Mouse (Mus musculus): ENCODE data around the gene 4930404H24Rik. TPM values are rescaled to one million over a fixed set of nuclear protein-coding genes. Genes with fewer than 3 reads are reported as not detected.

Gene 4930404H24Rik
- polyA plus RNA-seq, 1 experiment from 2014 or later, result not detected

DNA sequence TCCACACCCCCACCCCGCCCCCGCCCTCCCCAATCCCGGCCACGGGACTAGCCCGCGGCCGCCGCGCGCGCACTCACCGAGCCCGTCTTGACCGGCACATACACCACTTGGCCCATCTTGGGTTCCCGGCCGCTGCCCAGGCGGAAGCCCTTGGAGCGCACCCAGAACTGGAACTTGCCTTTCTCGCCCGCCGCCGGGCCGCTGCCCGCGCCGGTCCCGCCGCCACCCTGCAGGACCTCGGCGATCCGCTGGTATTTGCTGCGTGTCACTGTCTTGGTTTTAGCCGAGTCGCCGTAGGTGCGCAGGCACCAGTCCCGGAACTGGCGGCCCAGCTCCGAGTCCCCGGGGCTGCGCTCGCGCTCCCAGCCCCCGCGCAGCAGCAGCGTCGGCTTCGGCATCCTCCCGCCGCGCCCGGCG, 36.8 kb downstream of the 4930404H24Rik start:
- under 1% methylated on average over 42 of the region's 53 CpGs for WGBS
- Histone ChIP-seq H3K27ac (replicated peaks) (peak overlapping the region; percentile 76), H3K36me3 (no peaks in the 10 kb centered on the region)

DNA sequence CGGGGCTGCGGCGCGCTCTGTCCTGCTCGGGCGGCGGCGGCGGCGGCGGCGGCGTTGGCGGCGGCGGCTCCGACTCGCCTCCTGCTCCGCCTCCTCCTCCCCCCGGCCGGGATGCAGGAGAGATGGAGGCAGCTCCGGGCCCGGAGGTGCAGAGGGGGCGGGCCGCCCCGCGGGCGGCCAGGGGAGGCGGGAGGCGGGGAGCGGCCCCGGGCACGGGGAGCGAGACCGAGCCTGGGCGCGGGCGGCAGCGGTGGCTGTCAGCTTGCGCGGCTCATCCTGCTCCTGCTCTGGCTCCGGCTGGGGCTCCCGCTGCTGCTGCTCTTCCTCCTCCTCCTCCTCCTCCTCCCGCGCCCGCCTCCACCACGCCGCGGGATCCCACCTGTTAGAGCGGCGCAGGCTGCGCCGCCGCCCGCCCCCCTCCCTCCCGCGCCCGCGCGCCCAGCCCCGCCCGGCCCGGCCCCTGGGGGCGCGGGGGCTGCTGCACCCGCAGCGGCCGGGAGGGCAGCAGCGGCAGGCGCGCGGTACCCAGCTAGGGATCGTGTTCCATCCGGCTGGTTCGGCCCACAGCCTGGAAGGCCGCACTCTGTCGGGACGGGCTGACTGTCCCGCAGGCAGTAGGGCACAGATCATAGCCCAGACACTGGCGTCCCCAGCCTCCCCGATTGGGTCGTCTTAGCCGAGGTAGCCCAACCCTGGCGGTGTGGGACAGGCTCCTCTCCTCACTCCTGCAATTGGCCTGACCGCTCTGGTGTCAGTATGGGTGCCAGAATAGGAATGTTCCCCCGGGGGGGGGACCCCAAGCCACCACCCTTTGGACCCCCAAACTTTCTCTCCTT, 37.6 kb downstream of the 4930404H24Rik start, which contains the start of gene Nol4l:
Nol4l (minus strand) TSS at position 41 of the 836 bp plus-strand sequence.
- H3K27me3 ChIP-seq, result no peaks in the 10 kb centered on the region; the same call in 1 of the 2 replicates
- peak within 1 kb of the TSS; percentile 59 for H3K9ac ChIP-seq (replicated peaks)
- H3K4me2 ChIP-seq (replicated peaks), result peak within 1 kb of the TSS; percentile 73
- no peaks in the 10 kb centered on the region for H3K36me3 ChIP-seq
- ATAC-seq (replicated peaks), result peak; percentile 23
- H3K4me1 ChIP-seq, result peaks cover 26% of the 10 kb centered on the region
- peak within 1 kb of the TSS; percentile 76 for H3K27ac ChIP-seq (replicated peaks)
- whole genome bisulfite sequencing, result under 1% methylated on average over 44 of the region's 86 CpGs
- no peaks in the 10 kb centered on the region for H3K9me3 ChIP-seq
- peak within 1 kb of the TSS; percentile 80 for H3K4me3 ChIP-seq

More for the DNA sequence above, 36.8 kb downstream of the 4930404H24Rik start:
- Histone ChIP-seq H3K9ac (replicated peaks) (peak overlapping the region; percentile 59), H3K4me2 (replicated peaks) (peak overlapping the region; percentile 73), H3K4me1 (peaks cover 26% of the 10 kb centered on the region), H3K9me3 (no peaks in the 10 kb centered on the region), H3K4me3 (peak overlapping the region; percentile 80), H3K27me3 (no peaks in the 10 kb centered on the region; the same call in 1 of the 2 replicates)
- peak; percentile 7; the same call in 1 of the 2 replicates for ATAC-seq (replicated peaks)

DNA sequence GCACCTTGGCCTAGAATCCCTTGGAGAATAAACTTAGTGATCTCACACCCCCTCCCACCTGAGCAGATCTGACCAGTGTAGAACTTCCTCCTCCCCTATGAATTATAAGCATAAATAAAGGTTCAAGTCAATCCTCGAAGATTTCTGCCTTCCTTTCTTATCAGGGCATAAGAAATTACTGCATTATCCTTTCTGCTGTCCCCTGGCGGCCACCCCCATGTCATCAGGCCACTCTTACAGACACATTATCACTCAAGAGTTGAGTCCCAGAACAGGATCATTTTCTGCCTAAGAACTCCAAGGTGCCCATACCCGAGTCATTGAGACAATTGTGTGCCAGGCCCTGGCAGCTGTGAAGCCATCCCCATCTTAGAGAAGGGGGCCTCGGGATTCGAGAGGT, 38.4 kb downstream of the 4930404H24Rik start:
- Histone ChIP-seq H3K4me1 (peaks cover 22% of the 10 kb centered on the region), H3K9ac (replicated peaks) (no peak overlapping the region), H3K36me3 (no peaks in the 10 kb centered on the region), H3K9me3 (no peaks in the 10 kb centered on the region), H3K27ac (replicated peaks) (no peak overlapping the region), H3K27me3 (no peaks in the 10 kb centered on the region; the same call in 1 of the 2 replicates), H3K4me3 (no peak overlapping the region), H3K4me2 (replicated peaks) (no peak overlapping the region)
- no peak for ATAC-seq (replicated peaks)
- 48% methylated on average over 5 of the region's 5 CpGs for WGBS

DNA sequence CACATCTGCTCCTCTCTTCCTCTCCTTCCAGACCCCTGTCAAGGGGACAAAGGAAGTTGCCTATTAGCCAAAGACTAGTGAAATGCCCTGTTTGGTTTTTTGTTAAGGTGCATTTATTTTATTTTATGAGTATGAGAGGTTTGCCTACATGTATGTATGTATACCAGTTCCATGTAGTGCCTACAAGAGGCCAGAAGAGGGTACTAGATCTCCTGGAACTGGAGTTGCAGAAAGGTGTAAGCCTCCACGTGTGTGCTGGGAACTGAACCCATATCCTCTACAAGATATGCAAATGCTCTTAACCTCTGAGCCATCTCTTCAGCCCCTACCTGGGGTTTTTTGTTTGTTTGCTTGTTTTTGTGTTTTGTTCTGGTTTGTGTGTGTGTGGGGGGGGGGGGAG, 41.4 kb downstream of the 4930404H24Rik start:
- no peaks in the 10 kb centered on the region; the same call in 1 of the 2 replicates for H3K27me3 ChIP-seq
- ATAC-seq (replicated peaks), result no peak
- H3K4me1 ChIP-seq, result peaks cover 5% of the 10 kb centered on the region; the same call in 1 of the 2 replicates
- no peak overlapping the region for H3K4me3 ChIP-seq
- no peak overlapping the region for H3K27ac ChIP-seq (replicated peaks)
- no peaks in the 10 kb centered on the region for H3K9me3 ChIP-seq
- H3K9ac ChIP-seq (replicated peaks), result no peak overlapping the region
- no peak overlapping the region for H3K4me2 ChIP-seq (replicated peaks)
- 79% methylated on average over 1 of the region's 1 CpGs for WGBS
- H3K36me3 ChIP-seq, result no peaks in the 10 kb centered on the region

DNA sequence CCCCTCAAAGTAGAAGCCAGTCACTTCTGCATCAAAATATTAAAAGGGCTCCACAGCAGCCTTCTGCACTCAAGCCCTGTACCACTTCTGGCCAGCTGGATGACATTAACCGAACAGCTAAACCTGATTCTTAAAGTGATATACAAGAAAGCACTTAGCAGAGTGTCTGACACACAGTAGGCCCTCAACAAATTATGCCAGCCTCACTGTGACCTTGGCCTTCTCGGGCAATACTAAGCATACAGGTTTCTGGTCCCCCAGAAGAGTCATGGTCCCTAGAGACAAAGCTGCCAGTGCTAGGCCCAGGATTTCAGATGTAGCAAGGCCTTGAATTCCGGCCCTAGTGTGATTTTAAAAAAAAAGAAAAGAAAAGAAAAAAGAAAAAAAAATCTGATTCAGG, 46.3 kb downstream of the 4930404H24Rik start:
- H3K9me3 ChIP-seq, result no peaks in the 10 kb centered on the region
- no peaks in the 10 kb centered on the region for H3K4me1 ChIP-seq
- no peak for ATAC-seq (replicated peaks)
- H3K27ac ChIP-seq (replicated peaks), result no peak overlapping the region
- no peaks in the 10 kb centered on the region for H3K36me3 ChIP-seq
- no peaks in the 10 kb centered on the region for H3K27me3 ChIP-seq
- 86% methylated on average over 3 of the region's 3 CpGs for WGBS
- H3K4me3 ChIP-seq, result no peak overlapping the region
- H3K4me2 ChIP-seq (replicated peaks), result no peak overlapping the region
- H3K9ac ChIP-seq (replicated peaks), result no peak overlapping the region

DNA sequence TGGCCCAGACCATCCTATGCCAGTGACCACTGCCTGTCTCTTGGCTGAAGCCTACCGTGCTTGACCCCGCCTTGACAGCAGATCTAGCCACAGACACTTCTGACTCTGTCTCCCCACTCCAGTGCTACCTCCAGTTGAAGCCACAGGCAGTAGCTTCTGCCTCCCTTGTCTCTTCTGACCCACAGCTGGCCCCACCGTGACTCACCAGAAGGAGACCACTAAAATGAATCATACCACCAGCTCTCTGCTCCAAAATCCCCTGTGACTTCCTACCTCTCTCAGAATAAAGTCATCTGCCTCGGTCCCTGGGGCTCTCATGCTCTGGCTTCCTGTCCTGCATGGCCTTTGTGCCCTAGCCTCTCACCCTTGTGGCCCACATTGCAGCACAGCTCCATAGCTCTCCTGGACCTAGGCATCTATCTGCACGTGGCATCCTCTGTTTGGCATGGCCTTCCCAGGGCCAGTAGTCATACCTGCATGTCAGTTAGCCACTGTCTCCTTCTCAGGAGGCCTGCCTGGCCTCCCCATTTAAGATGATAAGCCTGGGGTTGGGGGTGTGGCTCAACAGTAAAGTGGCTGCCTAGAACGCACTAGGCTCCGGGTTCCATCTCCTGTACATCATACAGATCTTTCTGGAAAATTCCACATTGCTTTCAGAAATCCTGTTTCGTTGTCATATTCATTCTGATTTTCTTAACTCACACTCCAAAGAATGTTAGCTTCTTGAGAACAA, 50.5 kb downstream of the 4930404H24Rik start:
- Histone ChIP-seq H3K27me3 (no peaks in the 10 kb centered on the region), H3K4me1 (peaks cover 8% of the 10 kb centered on the region), H3K27ac (replicated peaks) (no peak overlapping the region), H3K4me3 (no peak overlapping the region), H3K9me3 (no peaks in the 10 kb centered on the region), H3K4me2 (replicated peaks) (no peak overlapping the region), H3K9ac (replicated peaks) (no peak overlapping the region), H3K36me3 (no peaks in the 10 kb centered on the region)
- 85% methylated on average over 8 of the region's 8 CpGs for WGBS
- ATAC-seq (replicated peaks), result no peak

Other genes with a start within 250 kb of the 4930404H24Rik start
- gene Kif3b, start 201.4 kb upstream of the 4930404H24Rik start, polyA plus RNA-seq (2015; fragmentation: Nextera tagmentation; extraction: Ambion mirVana), result 18.7 and 19.0 TPM in 2 replicates
- gene Asxl1, start 147.0 kb upstream of the 4930404H24Rik start, polyA plus RNA-seq (2015; fragmentation: Nextera tagmentation; extraction: Ambion mirVana), result 13.1 and 17.1 TPM in 2 replicates
- 44.1 and 44.8 TPM in 2 replicates for gene Nol4l, start 37.2 kb downstream of the 4930404H24Rik start, polyA plus RNA-seq (2015; fragmentation: Nextera tagmentation; extraction: Ambion mirVana)
- gene Commd7, start 140.0 kb downstream of the 4930404H24Rik start, polyA plus RNA-seq (2015; fragmentation: Nextera tagmentation; extraction: Ambion mirVana), result 98.7 and 104 TPM in 2 replicates
- 3.7 and 3.9 TPM in 2 replicates for gene Dnmt3b, start 156.7 kb downstream of the 4930404H24Rik start, polyA plus RNA-seq (2015; fragmentation: Nextera tagmentation; extraction: Ambion mirVana)
- not detected in 2 replicates for gene Dnmt3c, start 203.9 kb downstream of the 4930404H24Rik start, polyA plus RNA-seq (2015; fragmentation: Nextera tagmentation; extraction: Ambion mirVana)
- 399 and 423 TPM in 2 replicates for gene Mapre1, start 248.5 kb downstream of the 4930404H24Rik start, polyA plus RNA-seq (2015; fragmentation: Nextera tagmentation; extraction: Ambion mirVana)

Measured in forebrain, embryonic 15.5 days (tissue).